Mouse (Mus musculus) skeletal muscle tissue, adult 2 months (tissue): ENCODE data around the gene Svbp.

ENCODE experiments used
- DNase-seq: peaks from one replicate; pipeline ENCODE4 v3.0.0-alpha.2; 2012; ENCODE audit warnings: low read depth, low spot score

The Svbp gene

DNA sequence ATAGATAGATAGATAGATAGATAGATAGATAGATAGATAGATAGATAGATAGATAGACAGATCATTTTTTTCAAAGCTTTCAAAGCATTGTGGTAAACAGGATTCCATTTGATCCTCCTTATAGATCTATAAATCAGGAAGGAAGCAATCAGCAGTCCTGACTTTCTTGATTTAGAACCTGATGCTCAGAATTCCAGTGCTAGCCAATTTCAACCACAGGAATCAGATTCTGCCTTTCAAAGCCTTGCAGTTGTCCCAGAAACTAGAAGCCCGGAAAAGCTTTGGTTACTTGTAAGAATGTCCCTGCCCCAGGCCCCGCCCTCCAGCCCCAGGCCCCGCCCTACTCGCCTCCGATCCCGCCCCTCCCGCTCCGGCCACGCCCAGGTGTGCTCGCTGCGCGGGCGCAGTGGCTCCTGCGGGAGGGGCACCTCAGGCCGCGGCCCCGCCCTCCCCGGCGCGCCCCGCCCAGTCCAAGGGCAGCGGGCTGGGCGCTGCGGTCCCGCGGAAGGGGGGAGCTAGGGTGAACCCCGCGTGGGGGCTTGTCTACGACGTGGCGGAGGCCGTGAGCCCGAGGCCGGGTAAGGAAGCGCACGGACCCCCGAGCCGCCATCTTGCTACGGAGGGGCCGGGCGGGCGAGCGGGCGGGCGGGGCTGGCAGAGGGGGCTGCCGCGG lies at the start of gene Svbp:
Gene Svbp, plus strand, starts transcription at position 398 of the 673 bp plus-strand sequence.
- DNase-seq, result peak; percentile 83

DNA sequence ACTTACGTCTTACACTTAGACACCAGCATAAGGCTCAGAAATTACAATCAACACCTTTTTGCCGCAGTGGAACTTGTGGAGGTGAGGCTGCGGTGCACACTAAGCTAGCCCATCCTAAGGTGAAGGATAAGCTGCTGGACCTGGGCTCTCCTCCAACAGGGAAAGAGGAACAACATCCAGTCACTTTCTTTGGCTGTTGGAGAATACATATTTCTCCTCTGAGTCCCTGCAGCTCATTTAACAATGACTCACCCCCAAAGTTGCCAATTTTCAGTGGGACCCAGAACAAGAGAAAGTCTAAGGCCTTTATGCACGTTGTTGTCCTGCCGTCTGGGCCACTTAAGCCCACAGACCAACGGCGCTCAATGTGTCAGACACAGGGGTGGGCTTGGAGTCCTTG lies 48.3 kb upstream of the Svbp start:
- DNase-seq, result no peak

DNA sequence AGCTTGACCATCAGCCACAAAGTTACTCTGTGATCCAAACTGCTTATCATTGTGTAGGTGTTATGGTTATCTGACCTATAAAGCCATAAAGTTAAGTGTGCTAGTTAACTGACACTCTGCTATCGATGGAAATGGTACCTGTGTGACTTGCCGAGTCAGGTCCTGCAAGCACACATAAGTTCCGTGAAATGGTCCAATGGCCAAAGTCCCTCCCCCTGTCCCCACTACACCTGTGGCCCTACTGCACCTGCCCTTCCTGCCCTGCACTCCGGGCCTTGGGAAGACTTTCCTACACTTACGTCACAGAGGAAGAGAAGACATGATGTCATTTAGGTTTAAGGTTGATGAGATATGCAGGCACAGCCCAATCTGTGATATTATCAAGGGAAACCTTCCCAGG lies 47.8 kb upstream of the Svbp start:
- DNase-seq, result no peak

DNA sequence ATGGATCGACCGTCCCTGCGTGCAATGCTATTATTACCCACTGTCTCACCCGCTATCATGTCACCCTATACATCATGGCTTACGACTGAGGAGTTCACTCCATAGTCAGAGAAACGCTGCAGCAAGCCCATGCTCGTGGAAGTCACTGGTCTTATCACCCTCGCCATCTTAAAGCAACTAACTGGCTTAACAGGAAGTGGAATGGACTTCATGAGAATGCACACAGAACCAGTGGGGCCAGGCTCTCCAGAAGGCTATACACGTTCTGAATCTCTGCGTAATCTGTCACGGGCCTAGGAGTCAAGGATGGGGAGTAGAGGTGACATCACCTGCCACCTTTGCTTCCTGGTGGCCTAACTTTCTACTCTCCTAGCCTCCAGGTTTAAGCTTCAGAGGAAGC lies 46.4 kb upstream of the Svbp start:
- DNase-seq, result no peak

DNA sequence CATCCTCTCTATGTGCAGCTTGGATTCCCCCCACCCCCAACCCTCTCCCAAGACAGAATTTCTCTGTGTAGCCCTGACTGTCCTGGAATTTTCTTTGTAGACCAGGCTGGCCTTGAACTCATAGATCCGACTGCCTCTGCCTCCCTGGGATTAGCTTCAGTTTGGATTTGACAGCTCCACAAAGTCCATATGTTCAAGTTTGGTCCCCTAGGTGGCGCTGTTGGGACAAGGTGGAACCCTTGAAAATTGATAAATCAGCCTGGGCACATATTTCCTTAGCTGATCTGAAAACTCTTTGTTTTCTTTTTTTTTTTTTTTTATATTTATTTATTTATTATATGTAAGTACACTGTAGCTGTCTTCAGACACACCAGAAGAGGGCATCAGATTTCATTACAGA lies 37.9 kb upstream of the Svbp start:
- no peak for DNase-seq

DNA sequence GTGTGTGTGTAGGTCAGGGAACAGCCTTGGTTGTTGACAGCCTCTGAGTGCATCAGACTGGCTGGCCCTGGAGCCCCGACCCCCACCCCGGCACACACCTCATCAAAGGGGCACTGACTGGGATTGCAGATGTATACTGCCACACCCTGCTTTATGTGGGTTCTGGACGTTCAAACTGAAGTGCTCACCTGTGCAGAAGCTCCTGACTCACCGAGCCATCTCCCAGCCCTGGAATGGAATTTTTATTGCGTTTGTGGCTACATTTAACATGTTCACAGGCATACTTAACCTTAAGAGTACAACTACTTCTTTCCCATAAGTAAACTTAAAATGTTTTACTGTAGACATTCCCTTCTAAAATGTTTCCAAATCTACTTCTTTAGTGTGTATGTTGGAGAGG lies 37.2 kb upstream of the Svbp start:
- DNase-seq, result no peak

DNA sequence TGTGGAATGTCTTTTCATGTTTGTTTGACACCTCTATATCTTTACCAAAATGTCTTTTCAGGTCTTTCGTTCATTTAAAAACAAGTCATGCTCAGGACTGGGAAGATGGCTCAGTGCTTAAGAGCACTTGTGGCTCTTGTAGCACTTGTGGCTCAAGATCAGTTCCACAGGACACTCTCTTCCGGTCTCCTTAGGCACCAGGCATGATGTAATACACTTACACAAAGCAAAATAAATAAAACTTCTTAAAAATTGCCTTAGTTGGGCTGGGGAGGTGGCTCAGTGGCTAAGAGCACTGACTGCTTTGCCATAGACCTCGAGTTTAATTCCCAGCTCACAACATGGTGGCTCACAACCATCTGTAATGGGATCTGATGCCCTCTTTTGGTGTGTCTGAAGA lies 33.7 kb upstream of the Svbp start:
- DNase-seq, result no peak

DNA sequence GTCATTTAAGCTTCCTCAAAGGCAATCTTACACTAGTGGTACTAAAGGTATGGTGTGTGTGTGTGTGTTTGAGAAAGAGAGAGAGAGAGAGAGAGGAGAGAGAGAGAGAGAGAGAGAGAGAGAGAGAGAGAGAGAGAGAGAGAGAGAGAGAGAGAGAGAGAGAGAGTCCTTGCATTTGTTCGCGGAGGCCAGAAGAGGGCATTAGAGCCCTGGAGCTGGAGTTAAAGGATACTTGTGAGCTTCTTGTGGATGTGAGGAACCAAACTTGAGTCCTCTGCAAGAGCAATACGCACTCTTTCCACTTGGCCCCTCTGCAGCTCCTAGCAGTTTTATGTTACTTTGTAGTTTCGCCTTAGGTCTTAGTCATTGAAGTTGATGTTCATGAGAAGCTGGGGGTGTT lies 32.1 kb upstream of the Svbp start:
- no peak for DNase-seq

DNA sequence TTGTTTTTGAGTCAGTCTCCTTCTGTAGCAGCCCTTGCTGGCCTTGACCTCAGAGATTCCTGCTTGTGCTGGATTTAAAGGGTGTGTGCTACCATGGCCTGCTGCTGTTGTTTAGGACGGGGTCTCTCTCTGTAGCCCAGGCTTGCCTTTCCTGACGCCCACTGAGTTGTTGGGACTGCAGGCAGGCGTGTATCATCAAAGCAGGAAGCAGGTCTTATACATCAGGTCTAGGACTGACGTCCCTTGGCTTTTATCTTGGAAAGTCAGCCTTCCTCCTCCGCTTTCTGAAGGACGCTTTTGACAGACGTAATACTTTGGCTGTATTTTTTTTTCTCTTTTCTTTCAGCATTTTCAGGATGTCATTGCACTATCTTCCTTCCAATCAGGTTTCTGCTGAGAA lies 29.2 kb upstream of the Svbp start:
- DNase-seq, result no peak

DNA sequence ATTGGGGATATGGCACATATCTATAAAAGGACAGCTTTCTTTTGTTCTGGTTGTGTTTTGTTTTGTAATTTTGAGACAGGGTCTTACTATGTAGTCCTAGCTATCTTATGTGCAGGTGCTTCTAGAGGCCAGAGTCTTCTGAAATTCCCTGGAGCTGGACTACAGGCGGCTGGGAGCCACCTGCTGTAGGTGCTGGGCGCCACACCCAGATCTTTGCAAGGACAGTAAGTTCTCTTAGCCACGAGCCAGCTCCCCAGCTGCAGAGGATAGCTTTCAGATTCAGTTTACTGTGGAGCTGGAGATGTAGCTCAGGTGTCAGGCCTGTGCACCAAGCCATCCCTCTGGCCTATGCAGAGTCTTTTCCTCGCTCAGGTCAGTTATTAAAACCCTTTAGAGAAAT lies 28.0 kb upstream of the Svbp start:
- DNase-seq, result no peak

DNA sequence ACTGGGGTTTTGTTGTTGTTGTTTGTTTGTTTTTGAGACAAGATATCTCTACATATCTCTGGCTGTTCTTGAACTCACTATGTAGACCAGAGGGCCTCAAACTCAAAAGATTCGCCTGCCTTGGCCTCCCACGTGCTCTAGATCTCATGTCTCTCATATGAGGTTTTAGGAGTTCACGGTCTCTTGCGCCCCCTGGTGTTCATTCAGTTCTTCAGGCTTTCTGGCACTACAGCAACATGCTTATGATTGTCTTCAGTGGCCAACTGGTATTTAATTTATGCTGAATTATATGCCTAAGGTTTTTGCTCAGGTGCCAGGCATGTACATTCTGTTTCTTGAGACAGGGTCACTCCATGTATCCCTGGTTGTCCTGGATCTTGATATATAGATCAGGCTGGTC lies 27.4 kb upstream of the Svbp start:
- peak; percentile 72 for DNase-seq

DNA sequence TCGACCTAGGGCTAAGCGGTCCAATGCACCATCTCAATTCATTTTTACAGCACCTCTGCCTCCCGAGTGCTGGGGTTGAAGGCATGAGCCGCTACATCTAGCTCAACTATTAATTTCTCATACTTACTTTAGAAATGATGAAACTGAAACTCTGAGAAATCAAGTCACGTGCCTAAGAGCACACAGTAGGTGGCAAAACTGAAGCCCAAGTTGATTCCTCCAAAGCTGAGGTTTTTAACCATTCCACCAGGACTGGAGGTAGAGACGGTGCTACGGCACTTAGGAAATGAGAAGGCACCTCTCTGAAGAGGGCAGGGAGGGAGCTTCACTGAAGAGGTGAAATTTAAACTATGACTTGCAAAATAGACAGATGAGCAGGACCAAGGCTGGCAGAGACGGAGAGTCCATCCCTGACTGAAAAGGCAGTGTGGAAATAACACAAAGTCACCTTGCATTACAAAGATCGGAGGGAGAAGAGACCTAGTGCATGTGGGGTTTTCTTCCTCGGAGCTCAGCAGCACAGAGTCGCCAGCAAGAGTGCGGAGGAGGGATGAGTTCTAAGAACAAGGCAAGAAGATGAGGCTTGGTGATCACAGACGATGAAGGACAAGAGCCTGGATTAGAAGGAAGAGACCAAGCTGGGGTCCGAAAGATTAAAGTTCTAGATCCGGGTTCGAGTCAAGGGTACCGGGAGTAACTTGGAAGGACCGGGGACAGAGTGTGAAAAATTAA lies 22.0 kb upstream of the Svbp start:
- DNase-seq, result no peak

DNA sequence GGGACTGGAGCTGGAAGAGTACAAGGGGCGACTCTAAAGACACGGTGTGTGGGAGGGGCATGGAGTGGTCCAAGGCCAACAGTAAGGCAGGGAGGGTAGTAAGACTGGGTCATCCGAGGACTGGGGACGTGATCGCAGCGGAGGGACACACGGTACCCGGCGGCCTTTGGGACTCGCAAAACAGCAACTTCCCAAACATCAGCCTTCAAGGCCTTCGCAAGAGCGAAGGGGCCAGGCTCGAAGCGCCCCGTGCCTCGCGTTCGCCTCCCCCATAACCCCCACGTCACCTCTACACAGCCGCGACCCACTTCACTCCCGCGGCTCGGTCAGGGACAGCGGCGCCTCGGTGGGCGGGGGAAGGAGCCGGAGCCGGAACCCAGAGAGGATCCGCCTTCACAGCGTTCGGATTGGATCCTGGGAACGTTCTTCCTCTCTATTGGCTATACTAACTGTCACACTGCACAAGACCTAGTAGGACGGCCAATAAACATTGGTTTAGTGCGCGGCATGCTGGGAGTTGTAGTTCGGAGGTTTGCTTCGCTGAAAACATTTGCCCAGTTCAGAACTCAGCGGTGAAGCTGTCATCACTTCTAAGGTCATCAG lies 21.2 kb upstream of the Svbp start, which contains the start of gene Zfp691:
Gene Zfp691, minus strand, starts transcription at position 345 of the 603 bp plus-strand sequence.
- DNase-seq, result peak; percentile 95

DNA sequence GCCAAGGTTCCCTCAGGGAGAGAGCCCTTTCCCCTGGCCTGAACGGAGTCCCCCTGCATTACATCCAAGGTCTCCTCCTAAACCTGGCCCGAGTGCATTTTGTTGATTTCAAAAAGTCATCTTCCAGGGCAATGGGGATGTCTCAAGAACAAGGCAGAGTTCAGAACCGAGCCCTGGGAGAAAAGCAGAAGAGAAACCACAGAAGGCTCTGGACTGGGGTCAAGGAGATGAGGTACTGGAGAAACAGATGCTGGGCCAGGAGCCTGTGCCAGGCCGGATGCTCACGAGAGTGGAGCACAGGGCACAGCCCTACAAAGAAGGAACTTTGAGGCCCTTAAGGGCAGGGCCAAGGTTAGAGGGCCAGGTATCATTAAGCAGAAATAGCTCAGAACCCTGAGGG lies 17.4 kb upstream of the Svbp start:
- no peak for DNase-seq

DNA sequence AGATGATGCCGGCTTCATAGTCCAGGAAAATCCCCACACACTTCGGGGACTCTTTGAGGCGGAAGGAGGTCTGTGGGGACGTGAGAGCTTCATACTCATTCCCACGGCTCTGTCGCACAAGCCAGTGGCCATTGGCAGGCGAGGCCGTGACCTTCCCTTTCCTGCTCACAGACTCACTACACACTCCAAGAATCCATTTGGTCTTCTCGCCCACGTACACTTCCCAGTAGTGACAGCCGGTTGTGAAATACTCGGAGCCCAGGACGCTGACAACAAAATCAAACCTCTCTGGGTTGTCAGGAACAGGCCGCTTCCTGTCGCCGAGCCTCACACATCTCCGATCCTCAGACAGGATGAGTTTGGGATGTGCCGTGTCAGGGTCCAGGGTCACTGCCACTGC lies 16.8 kb upstream of the Svbp start:
- DNase-seq, result no peak

DNA sequence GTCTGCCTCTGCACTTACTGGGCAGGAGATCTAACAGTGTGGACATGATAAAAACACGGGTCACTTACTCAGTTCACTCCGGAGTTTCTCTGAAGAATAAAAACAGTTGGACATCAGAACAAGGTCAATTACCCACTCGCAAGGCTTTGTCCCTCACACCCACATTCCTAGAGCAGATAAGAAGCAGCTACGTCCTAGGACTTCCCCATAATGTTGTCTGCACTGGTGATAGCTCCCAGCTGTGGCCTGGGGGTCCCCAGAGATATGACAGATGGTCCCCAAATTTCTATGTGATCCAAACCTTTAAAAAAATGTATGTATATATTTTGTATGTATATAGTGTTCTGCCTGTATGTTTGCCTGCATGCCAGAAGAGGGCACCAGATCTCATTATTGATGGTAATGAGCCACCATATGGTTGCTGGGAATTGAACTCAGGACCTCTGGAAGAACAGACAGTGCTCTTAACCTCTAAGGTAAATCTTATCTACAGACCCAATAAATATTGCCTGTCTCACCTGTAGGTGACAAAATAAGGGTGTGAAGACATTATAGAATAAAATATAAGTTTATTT lies 14.9 kb upstream of the Svbp start:
- no peak for DNase-seq

DNA sequence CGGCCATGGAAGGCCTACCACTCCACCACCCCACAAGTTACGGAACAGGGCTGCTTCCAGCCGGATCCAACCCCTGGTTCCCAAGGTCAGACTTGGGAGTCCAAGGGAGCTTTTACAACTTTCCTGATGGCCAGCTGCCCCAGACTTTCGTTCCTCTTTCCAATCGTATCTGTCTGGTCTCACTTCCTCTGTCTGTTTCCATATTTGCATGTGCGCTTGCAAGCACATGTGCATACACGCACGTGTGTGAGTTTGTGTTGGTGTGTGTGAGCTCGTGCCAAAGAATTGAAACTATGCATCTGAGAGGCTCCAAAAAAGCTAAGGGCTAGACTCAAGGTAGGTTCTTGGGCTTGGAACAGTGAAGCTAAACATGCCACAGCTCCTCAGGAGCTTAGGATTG lies 13.7 kb upstream of the Svbp start:
- no peak for DNase-seq

DNA sequence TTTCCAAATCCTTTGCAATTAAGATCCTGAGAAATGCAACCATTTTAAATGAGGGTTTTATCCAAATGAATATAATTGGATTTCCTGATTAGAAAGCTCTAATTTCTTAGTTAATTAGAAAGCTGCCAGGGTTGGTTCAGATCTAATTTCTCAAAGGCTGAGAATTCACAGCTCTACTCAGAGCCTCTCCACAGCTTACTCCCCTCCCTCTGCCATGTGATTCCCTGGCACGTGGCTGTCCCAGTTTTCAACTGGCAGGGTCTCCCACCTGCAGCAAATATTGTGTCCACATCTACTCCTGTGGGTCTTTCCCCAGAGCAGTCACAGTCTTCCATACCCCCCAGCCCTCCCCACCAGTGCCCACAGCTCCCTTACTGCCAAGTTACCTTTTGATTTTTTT lies 11.6 kb upstream of the Svbp start:
- DNase-seq, result no peak

DNA sequence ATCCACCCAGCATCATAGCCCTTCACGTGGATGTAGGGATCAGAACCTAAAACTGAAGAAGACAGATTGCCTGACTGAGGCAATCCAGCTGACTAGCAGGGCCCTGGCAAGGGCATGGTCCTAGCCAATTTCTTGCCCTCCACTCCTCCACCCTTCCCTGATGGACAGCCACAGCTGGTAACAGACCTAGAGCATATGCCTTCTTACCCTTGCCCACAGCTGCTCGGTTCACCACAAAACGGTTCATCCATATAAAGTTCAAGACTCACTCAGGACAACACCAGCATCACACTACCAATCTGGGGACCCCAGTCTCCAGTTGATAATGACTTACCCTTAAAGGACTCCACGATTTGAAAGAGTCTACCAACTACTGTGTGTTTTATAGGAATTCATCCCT lies 9.3 kb upstream of the Svbp start:
- DNase-seq, result no peak

DNA sequence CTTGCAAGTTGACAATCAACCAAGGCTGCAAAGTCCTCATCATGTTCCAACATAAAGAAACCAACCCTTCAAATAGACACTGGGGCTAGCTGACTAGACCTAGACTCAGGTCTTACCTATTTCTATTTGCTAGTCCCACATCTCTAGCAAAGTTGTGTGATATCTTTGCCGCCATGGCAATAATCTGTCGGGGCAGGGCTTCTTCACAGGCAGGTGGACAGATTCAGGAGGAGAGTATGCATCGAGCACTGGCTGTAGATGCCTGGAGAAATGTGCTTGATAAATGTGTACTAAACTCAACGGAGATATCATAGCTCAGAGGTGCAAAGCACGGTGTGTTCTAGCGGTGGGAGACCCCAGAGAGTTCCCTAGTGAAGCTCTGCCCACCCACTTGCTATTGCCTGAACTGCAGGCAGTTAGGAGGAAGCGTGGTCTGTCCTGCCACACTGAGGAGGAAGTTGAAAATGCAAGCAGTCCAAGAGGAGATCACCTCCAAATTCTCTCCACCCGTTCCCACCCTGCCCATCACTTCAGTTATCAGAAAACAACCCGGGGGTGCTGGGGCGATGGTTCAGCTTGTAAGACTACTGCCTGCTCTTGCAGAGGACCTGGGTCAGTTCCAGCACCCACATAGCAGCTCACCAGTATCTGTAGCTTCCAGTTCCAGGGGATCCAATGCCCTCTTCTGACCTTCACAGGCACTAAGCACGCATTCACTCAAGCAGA lies 6.9 kb upstream of the Svbp start:
- DNase-seq, result no peak

DNA sequence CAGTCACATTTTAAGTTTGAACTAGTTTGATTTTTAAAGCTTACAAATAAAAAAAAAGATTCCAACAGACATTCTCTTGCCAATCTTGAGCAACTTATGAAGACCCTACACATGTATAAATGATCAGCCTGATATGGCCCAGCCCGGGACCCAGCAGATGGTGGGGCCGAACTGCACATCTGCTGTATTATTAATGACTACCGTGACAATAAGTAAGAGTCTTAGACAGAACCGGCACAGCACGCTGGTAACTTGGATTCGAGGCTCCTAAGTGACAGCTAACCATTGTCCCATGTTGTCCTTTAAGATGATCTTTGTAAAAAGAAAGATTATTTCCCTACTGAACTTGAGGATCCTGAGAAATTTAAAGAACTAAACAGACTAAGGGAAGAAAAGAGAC lies 5.7 kb upstream of the Svbp start:
- DNase-seq, result no peak

DNA sequence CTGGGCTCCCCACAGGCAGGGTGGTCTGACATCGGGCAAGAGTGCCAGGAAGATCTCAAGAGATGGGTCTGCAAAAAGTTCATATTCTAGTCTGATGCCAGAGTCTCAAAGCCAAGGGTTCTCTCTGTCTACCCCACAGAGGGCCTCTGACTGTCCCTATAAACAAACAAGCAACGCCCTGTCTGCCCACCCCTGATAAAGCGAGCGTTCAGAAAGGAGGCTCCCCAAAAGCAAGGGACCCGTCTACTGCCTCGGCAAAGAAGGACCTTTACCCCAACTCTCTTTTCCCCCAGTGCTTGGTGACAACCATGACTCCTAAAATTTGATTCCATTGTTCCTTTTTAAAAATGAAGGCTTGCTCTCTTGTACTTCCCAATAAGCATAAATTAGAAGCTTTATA lies 5.2 kb upstream of the Svbp start, which contains the start of gene Ermap:
Gene Ermap, minus strand, starts transcription at position 148 of the 400 bp plus-strand sequence.
- no peak for DNase-seq
